Mouse (Mus musculus) olfactory bulb, adult 2 months (tissue): ENCODE measurements around the gene Gm21874. TPM values are rescaled to one million over a fixed set of nuclear protein-coding genes. Genes with fewer than 3 reads are reported as not detected.
"Not testable (repeated sequence)": the region's sequence is repeated elsewhere in the genome, so short reads cannot be mapped to it uniquely, and the experiment has no call there.

Source experiments
- H3K27ac ChIP-seq: fragments of 200-500 bp; 2 replicates; pipeline ENCODE4 v1.5.1; 2012; ENCODE audit warnings: low read depth, low read length; ENCODE audit not compliant: insufficient read depth
- H3K4me1 ChIP-seq: fragments of 200-500 bp; 2 replicates; pipeline ENCODE4 v1.6.1; 2012; ENCODE audit warnings: low read length; ENCODE audit not compliant: control insufficient read depth, insufficient read depth
- H3K4me3 ChIP-seq: fragments of 200-500 bp; 2 replicates; pipeline ENCODE4 v1.5.1; 2012; ENCODE audit warnings: mild to moderate bottlenecking, low read depth, low read length, moderate library complexity; ENCODE audit not compliant: insufficient read depth
- polyA plus RNA-seq: library from polyadenylated mRNA; stranded (reverse); fragments of >200 nt; gene quantifications from 2 replicates; pipeline ENCODE4 v1.2.4, GENCODE M21; 2012; ENCODE audit warnings: low replicate concordance; ENCODE audit not compliant: missing spikeins, insufficient read depth, insufficient read length

Gene Gm21874
- polyA plus RNA-seq: not detected in 2 replicates

- H3K27ac ChIP-seq, H3K4me3 ChIP-seq, H3K4me1 ChIP-seq: not testable (repeated sequence)
Observed at GRCm38 (mm10) chrY:9416048-9416447, at the start of gene Gm21874. Gene Gm21874, minus strand, starts transcription at chrY:9416148.

Other genes starting within 250 kb of the Gm21874 start
- not detected in 2 replicates for gene Gm21721, start 214.0 kb downstream of the Gm21874 start, polyA plus RNA-seq
- not detected in 2 replicates for gene Gm21812, start 69.0 kb downstream of the Gm21874 start, polyA plus RNA-seq